Mouse (Mus musculus) limb, embryonic 12.5 days (tissue): ENCODE measurements around the gene Adam22. TPM values are rescaled to one million over a fixed set of nuclear protein-coding genes. Genes with fewer than 3 reads are reported as not detected.

Experiments used
- ATAC-seq: fragments of 200-750 bp; cut with Nextera tagmentation; 2 replicates; pipeline ENCODE4 v1.8.0; 2017; ENCODE audit warnings: low read depth, moderate TSS enrichment; ENCODE audit not compliant: insufficient number of reproducible peaks, insufficient read depth, low FRiP score, low TSS enrichment
- H3K27ac ChIP-seq: fragments of 300-500 bp; sonication (generic); 2 replicates; pipeline ENCODE4 v1.5.1; 2016; ENCODE audit warnings: mild to moderate bottlenecking, moderate library complexity
- H3K27me3 ChIP-seq: fragments of 300-500 bp; sonication (generic); 2 replicates; pipeline ENCODE4 v1.6.1; 2016; ENCODE audit warnings: mild to moderate bottlenecking, moderate library complexity
- H3K36me3 ChIP-seq: fragments of 300-500 bp; sonication (generic); 2 replicates; pipeline ENCODE4 v1.6.1; 2016; ENCODE audit warnings: mild to moderate bottlenecking, moderate library complexity
- H3K4me1 ChIP-seq: fragments of 300-500 bp; sonication (generic); replicated peaks from 2 replicates; pipeline ENCODE4 v1.6.1; 2016
- H3K4me2 ChIP-seq: fragments of 300-500 bp; sonication (generic); 2 replicates; pipeline ENCODE4 v1.6.1; 2016; ENCODE audit warnings: mild to moderate bottlenecking, moderate library complexity
- H3K4me3 ChIP-seq: fragments of 300-500 bp; sonication (generic); replicated peaks from 2 replicates; pipeline ENCODE4 v1.5.1; 2016; ENCODE audit warnings: mild to moderate bottlenecking
- H3K9ac ChIP-seq: fragments of 300-500 bp; sonication (generic); replicated peaks from 2 replicates; pipeline ENCODE4 v1.6.1; 2016; ENCODE audit warnings: mild to moderate bottlenecking, moderate library complexity
- H3K9me3 ChIP-seq: fragments of 300-500 bp; sonication (generic); 2 replicates; pipeline ENCODE4 v1.6.1; 2016; ENCODE audit warnings: mild to moderate bottlenecking, moderate library complexity
- WGBS: fragments of 180-500 bp; shearing (Covaris S2); methylation state at CpG from one replicate; pipeline ENCODE4 v1.1.7; 2016; 5-methylcytosine and 5-hydroxymethylcytosine counted together
- polyA plus RNA-seq: library from polyadenylated mRNA; unstranded; fragments of >200 nt; fragmentation: Nextera tagmentation; extraction: Ambion mirVana; gene quantifications from 2 replicates; pipeline ENCODE4 v1.2.1, GENCODE M21; 2016

The Adam22 gene
- polyA plus RNA-seq, 1 experiment from 2014 or later = 15.5 TPM

DNA sequence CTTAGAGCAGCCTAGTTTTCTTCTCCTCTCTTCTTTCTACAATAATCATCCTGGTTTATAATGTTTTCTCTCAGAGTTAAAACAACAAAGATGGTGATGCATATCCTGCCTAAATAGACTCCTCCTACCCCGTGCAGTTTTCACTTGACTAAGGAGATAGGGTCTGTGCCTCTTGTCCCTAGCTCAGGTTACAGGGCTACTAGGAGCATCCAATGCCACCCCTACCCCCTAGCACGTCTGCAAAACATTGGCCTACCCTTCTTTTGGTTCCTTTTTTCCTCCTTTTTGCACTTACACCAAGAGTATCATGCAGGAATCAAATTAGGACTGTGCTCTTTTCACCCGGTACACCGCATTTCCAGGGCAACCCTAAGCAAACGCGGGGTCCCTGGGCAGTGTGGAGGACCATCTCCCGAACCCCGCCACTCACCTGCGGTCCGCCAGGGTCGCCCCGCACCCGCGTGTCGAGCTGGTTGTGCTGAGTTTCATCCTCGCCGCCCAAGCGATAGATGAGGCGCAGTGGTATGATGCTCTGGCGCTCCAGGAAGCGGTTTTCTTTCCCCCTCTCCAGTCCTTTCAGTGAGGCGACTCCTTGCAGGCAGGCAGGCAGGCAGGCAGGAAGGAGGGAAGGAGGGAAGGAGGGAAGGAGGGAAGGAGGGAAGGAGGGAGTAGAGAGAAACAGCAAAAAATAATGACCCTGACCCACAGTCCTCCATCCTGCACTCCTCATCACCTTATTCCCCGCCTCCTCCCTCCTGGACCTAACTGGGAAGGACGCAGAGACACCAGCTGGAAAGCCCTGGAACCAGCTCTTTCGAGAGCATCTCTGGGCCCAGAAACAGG is 968 bp downstream of the Adam22 start:
- Histone ChIP-seq H3K4me1 (peaks cover 8% of the 10 kb centered on the region), H3K36me3 (no peaks in the 10 kb centered on the region), H3K4me3 (peak overlapping the region; percentile 68), H3K4me2 (peak overlapping the region; percentile 65), H3K27ac (no peak overlapping the region), H3K9ac (peak overlapping the region; percentile 70), H3K9me3 (no peaks in the 10 kb centered on the region), H3K27me3 (peaks cover 19% of the 10 kb centered on the region; the same call in 1 of the 2 replicates)
- 1% methylated on average over 25 of the region's 25 CpGs for WGBS
- peak; percentile 43; the same call in 1 of the 2 replicates for ATAC-seq

DNA sequence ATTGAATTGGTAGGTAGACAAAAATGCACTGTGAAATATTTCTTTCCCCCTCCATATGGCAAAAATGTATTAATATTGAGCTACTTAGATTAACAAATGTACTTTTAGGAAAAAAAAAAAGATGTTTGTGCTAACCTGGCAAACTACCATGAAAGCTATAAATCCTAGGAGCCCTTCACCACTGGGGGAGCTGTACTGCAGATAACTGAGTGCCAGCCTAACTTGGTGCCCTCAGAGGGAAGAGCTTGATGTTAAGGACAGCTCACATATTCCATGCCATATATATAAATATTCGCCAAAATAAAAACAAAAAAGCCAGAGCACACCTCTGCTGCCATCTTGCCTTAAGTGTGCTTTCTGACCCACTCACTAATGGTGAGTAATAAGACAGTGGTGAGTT is 5.6 kb downstream of the Adam22 start:
- ATAC-seq = no peak
- H3K4me2 ChIP-seq = no peak overlapping the region
- no peak overlapping the region for H3K4me3 ChIP-seq
- H3K27me3 ChIP-seq = peaks cover 9% of the 10 kb centered on the region; the same call in 1 of the 2 replicates
- H3K36me3 ChIP-seq = no peaks in the 10 kb centered on the region
- no peaks in the 10 kb centered on the region for H3K9me3 ChIP-seq
- H3K9ac ChIP-seq = no peak overlapping the region
- peaks cover 8% of the 10 kb centered on the region for H3K4me1 ChIP-seq
- WGBS = 63% methylated on average over 1 of the region's 1 CpGs
- H3K27ac ChIP-seq = no peak overlapping the region

DNA sequence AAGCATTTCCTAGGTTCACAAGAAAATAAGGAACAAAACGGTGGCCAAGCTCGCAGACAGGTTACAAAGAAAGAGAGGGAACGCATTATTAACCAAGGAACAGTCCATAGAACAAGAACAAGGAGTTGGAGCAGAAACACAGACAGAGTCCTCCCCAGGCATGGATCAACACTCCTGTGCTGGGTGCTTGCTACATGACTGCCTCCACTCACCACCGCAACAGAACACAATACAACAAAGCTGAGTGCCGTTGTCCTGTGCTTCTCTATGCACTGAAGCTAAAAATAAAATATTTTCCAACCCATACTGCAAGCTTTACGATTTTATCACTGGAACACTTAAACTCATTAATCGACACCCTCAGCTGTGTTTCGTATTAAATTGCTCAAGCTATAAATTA is 10.3 kb downstream of the Adam22 start:
- ATAC-seq = no peak
- WGBS = 87% methylated on average over 8 of the region's 8 CpGs
- Histone ChIP-seq H3K9me3 (no peaks in the 10 kb centered on the region), H3K9ac (no peak overlapping the region), H3K27ac (no peak overlapping the region), H3K4me2 (no peak overlapping the region), H3K4me3 (no peak overlapping the region), H3K27me3 (no peaks in the 10 kb centered on the region), H3K36me3 (no peaks in the 10 kb centered on the region), H3K4me1 (no peaks in the 10 kb centered on the region)

DNA sequence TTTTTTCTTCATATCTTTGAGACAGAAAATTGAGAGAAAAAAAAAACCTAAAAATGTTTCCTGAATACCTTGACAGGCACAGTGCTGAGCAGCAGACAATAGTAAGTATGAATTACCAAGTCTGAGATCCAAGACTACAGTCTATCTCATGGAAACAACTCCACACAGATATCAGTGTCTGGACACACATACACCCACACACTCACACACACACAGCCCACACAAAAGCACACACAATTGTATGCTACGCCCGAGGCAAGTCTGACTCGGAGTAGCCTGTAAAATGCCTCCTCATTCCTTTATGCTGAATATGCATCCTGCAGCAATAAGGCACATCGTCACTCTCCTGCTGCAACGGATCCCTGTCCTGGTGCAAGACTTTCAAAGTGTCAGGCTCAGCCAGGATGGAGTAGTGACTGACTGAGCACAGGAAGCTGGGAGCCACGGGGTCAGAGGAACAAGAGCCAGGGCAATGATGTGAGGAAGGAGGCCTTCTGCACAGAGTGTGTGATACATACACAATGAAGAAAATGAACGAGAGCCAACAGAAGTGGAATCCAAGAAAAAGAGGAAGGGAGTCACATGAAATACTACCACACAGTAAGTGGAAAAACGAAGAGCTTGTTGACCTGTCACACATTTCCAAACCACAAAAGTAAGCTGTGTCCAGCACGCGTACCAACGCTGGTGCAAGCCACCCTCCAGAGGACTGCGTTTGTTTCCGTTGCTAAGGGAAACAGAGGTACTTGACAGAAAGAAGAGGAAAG is 10.9 kb downstream of the Adam22 start:
- no peaks in the 10 kb centered on the region for H3K36me3 ChIP-seq
- H3K27ac ChIP-seq = no peak overlapping the region
- no peak for ATAC-seq
- no peak overlapping the region for H3K4me2 ChIP-seq
- no peak overlapping the region for H3K9ac ChIP-seq
- WGBS = 61% methylated on average over 13 of the region's 13 CpGs
- no peaks in the 10 kb centered on the region for H3K9me3 ChIP-seq
- no peak overlapping the region for H3K4me3 ChIP-seq
- no peaks in the 10 kb centered on the region for H3K4me1 ChIP-seq
- H3K27me3 ChIP-seq = no peaks in the 10 kb centered on the region

DNA sequence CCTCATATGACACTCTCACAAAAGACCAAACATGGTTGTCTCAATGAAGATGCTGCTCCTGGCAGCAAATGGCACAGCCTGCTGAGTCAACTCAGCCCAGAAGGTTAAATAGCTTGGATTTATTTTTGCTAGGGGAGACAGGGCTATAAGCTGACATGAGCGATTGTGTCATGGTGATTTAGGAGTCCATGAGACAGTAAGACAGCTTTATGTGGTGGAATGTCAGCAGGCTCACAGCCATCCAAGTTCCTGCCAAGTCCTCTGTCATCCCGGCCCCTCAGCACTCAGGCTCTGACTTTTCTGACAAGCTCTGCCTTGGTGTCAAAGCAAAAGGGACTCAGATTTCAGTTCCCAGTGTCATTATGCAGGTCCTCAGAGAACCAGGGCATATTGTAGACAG is 11.6 kb downstream of the Adam22 start:
- ATAC-seq = no peak
- no peak overlapping the region for H3K9ac ChIP-seq
- H3K36me3 ChIP-seq = no peaks in the 10 kb centered on the region
- no peaks in the 10 kb centered on the region for H3K9me3 ChIP-seq
- H3K4me2 ChIP-seq = no peak overlapping the region
- no peak overlapping the region for H3K4me3 ChIP-seq
- H3K4me1 ChIP-seq = no peaks in the 10 kb centered on the region
- no peak overlapping the region for H3K27ac ChIP-seq
- WGBS = 32% methylated on average over 2 of the region's 2 CpGs
- H3K27me3 ChIP-seq = no peaks in the 10 kb centered on the region

DNA sequence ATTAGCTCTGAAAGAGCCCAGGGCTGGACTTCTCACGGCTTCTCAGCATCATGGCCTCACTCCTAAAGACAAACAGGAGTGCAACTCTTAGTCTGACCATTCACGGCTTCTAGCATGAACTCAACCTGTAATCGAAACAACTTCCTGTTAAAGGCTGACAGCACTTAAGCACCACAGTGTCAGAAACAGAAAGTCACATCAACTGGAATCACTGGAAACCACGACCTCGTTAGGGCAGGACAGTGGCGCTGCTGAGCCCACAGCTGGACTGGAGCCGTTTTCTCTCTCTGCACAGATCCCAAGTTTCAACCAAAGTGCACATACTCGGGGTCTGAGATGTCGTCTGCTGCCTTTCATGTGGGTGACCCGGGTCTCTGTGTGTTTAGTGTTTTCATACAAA is 18.4 kb downstream of the Adam22 start:
- Histone ChIP-seq H3K27ac (no peak overlapping the region), H3K9ac (no peak overlapping the region), H3K4me1 (no peaks in the 10 kb centered on the region), H3K27me3 (no peaks in the 10 kb centered on the region), H3K9me3 (no peaks in the 10 kb centered on the region), H3K4me2 (no peak overlapping the region), H3K4me3 (no peak overlapping the region), H3K36me3 (no peaks in the 10 kb centered on the region)
- 48% methylated on average over 10 of the region's 10 CpGs for WGBS
- ATAC-seq = no peak

DNA sequence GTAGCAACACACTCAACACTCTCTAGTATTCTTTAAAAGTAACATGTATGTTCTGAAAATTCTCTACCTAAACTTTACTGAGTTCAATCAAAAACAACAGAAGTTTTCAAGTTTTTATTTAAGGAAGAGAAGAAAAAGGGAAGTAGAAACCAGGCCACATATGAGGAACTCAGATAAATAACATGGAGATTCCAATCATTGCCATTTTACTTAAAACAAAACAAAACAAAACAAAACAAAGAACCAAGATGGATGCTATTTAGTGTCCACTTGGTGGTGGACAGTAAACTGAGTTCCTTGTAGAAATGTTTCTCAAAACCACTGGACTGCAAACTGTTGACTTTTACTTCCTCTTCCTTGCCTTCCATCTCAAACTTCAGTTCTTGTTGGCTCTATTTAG is 21.6 kb downstream of the Adam22 start:
- H3K4me1 ChIP-seq = no peaks in the 10 kb centered on the region
- no peaks in the 10 kb centered on the region for H3K9me3 ChIP-seq
- ATAC-seq = no peak
- H3K27ac ChIP-seq = no peak overlapping the region
- no peak overlapping the region for H3K4me2 ChIP-seq
- H3K9ac ChIP-seq = no peak overlapping the region
- H3K4me3 ChIP-seq = no peak overlapping the region
- no peaks in the 10 kb centered on the region for H3K36me3 ChIP-seq
- no peaks in the 10 kb centered on the region for H3K27me3 ChIP-seq

DNA sequence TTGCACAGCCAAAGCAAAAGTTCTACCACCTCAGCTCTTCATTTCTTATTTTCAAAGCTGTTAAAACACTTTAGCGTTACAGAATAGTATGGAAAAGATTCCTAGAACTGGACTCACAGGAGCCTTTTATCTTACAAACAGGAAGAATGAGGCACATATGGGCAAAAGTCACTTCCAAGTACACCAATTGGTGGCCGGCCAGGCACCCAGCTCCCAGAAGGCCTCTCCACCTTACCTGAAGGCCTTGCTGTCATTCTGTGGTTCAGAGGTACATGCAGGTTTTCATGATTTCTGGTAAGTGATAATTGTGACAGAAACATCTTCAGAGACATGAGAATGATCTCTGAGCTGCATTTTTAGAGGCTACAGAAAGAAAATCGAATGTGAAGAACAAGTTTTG is 24.7 kb downstream of the Adam22 start:
- Histone ChIP-seq H3K9ac (no peak overlapping the region), H3K4me1 (no peaks in the 10 kb centered on the region), H3K27me3 (no peaks in the 10 kb centered on the region), H3K4me2 (no peak overlapping the region), H3K4me3 (no peak overlapping the region), H3K27ac (no peak overlapping the region), H3K9me3 (no peaks in the 10 kb centered on the region), H3K36me3 (no peaks in the 10 kb centered on the region)
- no peak for ATAC-seq
- WGBS = 87% methylated on average over 3 of the region's 3 CpGs

DNA sequence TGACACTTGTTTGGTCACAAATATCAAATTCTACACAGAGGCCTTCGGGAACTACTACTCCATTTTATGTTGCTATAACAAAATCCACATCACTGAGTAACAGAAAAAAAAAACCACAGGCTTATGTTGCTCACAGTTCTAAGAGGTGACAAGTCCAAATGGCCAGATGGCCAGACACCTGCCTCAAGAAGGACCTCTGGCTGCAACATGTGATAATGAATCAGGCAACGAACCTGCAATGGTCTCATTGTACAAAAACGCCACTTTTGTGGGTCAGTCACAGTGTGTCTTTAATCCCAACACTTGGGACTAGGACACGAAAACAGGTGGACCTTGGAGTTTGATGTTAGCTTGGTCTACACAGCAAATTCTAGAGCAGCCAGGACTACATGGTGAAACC is 26.3 kb downstream of the Adam22 start:
- Histone ChIP-seq H3K27me3 (no peaks in the 10 kb centered on the region), H3K27ac (no peak overlapping the region), H3K4me2 (no peak overlapping the region), H3K9me3 (no peaks in the 10 kb centered on the region), H3K4me3 (no peak overlapping the region), H3K9ac (no peak overlapping the region), H3K4me1 (no peaks in the 10 kb centered on the region), H3K36me3 (no peaks in the 10 kb centered on the region)
- WGBS = 90% methylated on average over 4 of the region's 4 CpGs
- no peak for ATAC-seq

DNA sequence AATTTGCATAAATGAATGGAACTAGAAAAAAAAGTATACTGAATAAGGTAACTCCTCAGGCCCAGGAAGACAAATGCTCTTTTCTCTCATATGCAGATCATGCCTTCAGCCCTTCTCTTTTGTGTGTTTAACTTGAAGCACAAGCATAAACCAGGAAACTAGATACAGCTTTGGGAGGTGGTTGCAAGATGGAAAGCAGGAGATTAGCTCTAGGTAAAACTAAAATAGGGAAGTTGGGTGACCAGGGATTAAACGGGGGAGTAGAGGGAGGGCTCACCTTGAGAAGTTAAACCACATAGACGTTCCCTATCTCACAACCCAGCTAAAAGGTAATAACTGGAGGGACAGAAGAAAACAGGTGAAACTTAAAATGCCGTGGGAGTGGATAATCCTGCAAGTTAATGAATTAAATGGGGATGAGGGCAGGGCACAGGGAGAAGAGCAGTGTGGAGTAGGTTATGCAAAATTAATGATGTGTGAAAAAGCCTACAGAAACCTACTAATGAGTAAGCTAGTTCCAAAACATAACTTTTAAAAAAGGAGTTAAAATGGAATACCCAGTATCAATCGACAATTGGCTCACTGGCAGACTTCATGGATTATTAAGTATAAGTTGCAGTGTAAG is 40.2 kb downstream of the Adam22 start:
- Histone ChIP-seq H3K4me3 (no peak overlapping the region), H3K27ac (no peak overlapping the region), H3K4me1 (no peaks in the 10 kb centered on the region), H3K4me2 (no peak overlapping the region), H3K27me3 (no peaks in the 10 kb centered on the region), H3K9me3 (no peaks in the 10 kb centered on the region), H3K36me3 (peaks cover 6% of the 10 kb centered on the region; the same call in 1 of the 2 replicates), H3K9ac (no peak overlapping the region)
- ATAC-seq = no peak
- 81% methylated on average over 4 of the region's 4 CpGs for whole genome bisulfite sequencing

DNA sequence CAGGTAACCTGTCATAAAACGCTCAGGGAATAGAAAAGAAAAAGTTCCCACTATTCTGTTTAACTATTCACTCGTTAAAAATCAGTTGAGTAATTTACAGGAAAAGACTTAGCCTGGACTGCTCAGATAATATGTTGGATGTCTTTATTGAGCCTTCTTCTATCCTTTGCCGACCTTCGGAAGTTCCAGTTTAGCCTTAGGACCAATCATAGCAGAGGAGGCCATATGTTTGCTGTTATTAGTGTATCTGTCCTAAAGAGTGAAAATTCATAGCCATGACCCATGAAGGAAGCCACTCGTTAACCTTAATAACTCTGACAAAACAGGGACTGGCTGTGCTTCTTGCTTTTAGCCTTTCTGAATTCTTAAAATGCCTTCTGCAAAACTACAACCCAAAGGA is 41.3 kb downstream of the Adam22 start:
- WGBS = 71% methylated on average over 5 of the region's 5 CpGs

More for the DNA sequence above, 41.3 kb downstream of the Adam22 start:
- H3K27me3 ChIP-seq = no peaks in the 10 kb centered on the region
- no peak for ATAC-seq
- H3K36me3 ChIP-seq = peaks cover 6% of the 10 kb centered on the region; the same call in 1 of the 2 replicates
- H3K9ac ChIP-seq = no peak overlapping the region
- H3K4me1 ChIP-seq = no peaks in the 10 kb centered on the region
- H3K4me2 ChIP-seq = no peak overlapping the region
- no peak overlapping the region for H3K27ac ChIP-seq
- H3K9me3 ChIP-seq = no peaks in the 10 kb centered on the region
- no peak overlapping the region for H3K4me3 ChIP-seq
